Mouse (Mus musculus): Measurements from ENCODE around the gene Ctbp2.

- TF ChIP-seq CTCF (IDR thresholded peaks at IDR 0.05; ENCODE audit: extremely low read depth, insufficient read depth, insufficient read length, insufficient replicate concordance) (no peak), POLR2A (IDR thresholded peaks at IDR 0.05; ENCODE audit: low read depth, low read length) (no peak)
Measured at GRCm38 (mm10) chr7:133027930-133028329, 96.2 kb downstream of the Ctbp2 start.
